Mouse (Mus musculus): ENCODE data around the gene Kcnk15. TPM values are rescaled to one million over a fixed set of nuclear protein-coding genes. Genes with fewer than 3 reads are reported as not detected.

Gene Kcnk15
- not detected for total RNA-seq (2018; cell fraction: chromatin; rRNA removed)
- not detected for total RNA-seq (2018; cell fraction: cytosol; rRNA removed)
- total RNA-seq (2018; cell fraction: nucleus; rRNA removed), result not detected
- not detected in 3 replicates for polyA plus RNA-seq (2018)

GRCm38 (mm10) chr2:163853461-163853901, at the start of gene Kcnk15:
Gene Kcnk15, plus strand, starts transcription at chr2:163853651.
- no peak within 1 kb of the TSS for H3K4me3 ChIP-seq (ENCODE audit: inconsistent target)

GRCm38 (mm10) chr2:163803838-163804237, 49.6 kb upstream of the Kcnk15 start:
- no peaks in the 10 kb centered on the region for H3K36me3 ChIP-seq (ENCODE audit: inconsistent target)
- 86% methylated on average over 5 of the region's 5 CpGs for WGBS (ENCODE audit: missing documents)
- no peak overlapping the region for H3K27ac ChIP-seq
- no peak overlapping the region for H3K4me3 ChIP-seq (ENCODE audit: inconsistent target)
- no peaks in the 10 kb centered on the region for H3K79me2 ChIP-seq (ENCODE audit: inconsistent target)

More at GRCm38 (mm10) chr2:163853461-163853901, at the start of gene Kcnk15:
- WGBS (ENCODE audit: missing documents), result 2% methylated on average over 37 of the region's 38 CpGs
- no peaks in the 10 kb centered on the region for H3K36me3 ChIP-seq (ENCODE audit: inconsistent target)
- H3K79me2 ChIP-seq (ENCODE audit: inconsistent target), result no peaks in the 10 kb centered on the region
- no peak within 1 kb of the TSS for H3K27ac ChIP-seq

- H3K4me3 ChIP-seq (ENCODE audit: inconsistent target), result no peak overlapping the region
- H3K79me2 ChIP-seq (ENCODE audit: inconsistent target), result no peaks in the 10 kb centered on the region
- 83% methylated on average over 4 of the region's 4 CpGs for WGBS (ENCODE audit: missing documents)
- H3K27ac ChIP-seq, result no peak overlapping the region
- H3K36me3 ChIP-seq (ENCODE audit: inconsistent target), result no peaks in the 10 kb centered on the region
Observed at GRCm38 (mm10) chr2:163809166-163809565, 44.3 kb upstream of the Kcnk15 start.

GRCm38 (mm10) chr2:163809704-163810103, 43.7 kb upstream of the Kcnk15 start:
- Histone ChIP-seq H3K4me3 (ENCODE audit: inconsistent target) (no peak overlapping the region), H3K36me3 (ENCODE audit: inconsistent target) (no peaks in the 10 kb centered on the region), H3K79me2 (ENCODE audit: inconsistent target) (no peaks in the 10 kb centered on the region), H3K27ac (no peak overlapping the region)
- 90% methylated on average over 7 of the region's 7 CpGs for WGBS (ENCODE audit: missing documents)

GRCm38 (mm10) chr2:163813077-163813476, 40.4 kb upstream of the Kcnk15 start:
- Histone ChIP-seq H3K36me3 (ENCODE audit: inconsistent target) (no peaks in the 10 kb centered on the region), H3K27ac (no peak overlapping the region)
- 10% methylated on average over 5 of the region's 5 CpGs for WGBS (ENCODE audit: missing documents)

GRCm38 (mm10) chr2:163814739-163815465, 38.5 kb upstream of the Kcnk15 start:
- 85% methylated on average over 9 of the region's 9 CpGs for WGBS (ENCODE audit: missing documents)
- H3K36me3 ChIP-seq (ENCODE audit: inconsistent target), result no peaks in the 10 kb centered on the region
- no peak overlapping the region for H3K27ac ChIP-seq
- no peak overlapping the region for H3K4me3 ChIP-seq (ENCODE audit: inconsistent target)
- H3K79me2 ChIP-seq (ENCODE audit: inconsistent target), result no peaks in the 10 kb centered on the region

More at GRCm38 (mm10) chr2:163813077-163813476, 40.4 kb upstream of the Kcnk15 start:
- Histone ChIP-seq H3K79me2 (ENCODE audit: inconsistent target) (no peaks in the 10 kb centered on the region), H3K4me3 (ENCODE audit: inconsistent target) (no peak overlapping the region)

- Histone ChIP-seq H3K4me3 (ENCODE audit: inconsistent target) (no peak within 1 kb of the TSS), H3K36me3 (ENCODE audit: inconsistent target) (no peaks in the 10 kb centered on the region), H3K27ac (no peak within 1 kb of the TSS), H3K79me2 (ENCODE audit: inconsistent target) (no peaks in the 10 kb centered on the region)
- 5% methylated on average over 4 of the region's 4 CpGs for WGBS (ENCODE audit: missing documents)
Observed at GRCm38 (mm10) chr2:163820607-163821006, 32.8 kb upstream of the Kcnk15 start, which contains the start of gene Ccn5. Gene Ccn5, plus strand, starts transcription at chr2:163820861.

- H3K4me3 ChIP-seq (ENCODE audit: inconsistent target), result no peak overlapping the region
- H3K27ac ChIP-seq, result no peak overlapping the region
- no peaks in the 10 kb centered on the region for H3K79me2 ChIP-seq (ENCODE audit: inconsistent target)
- H3K36me3 ChIP-seq (ENCODE audit: inconsistent target), result no peaks in the 10 kb centered on the region
- 13% methylated on average over 4 of the region's 4 CpGs for WGBS (ENCODE audit: missing documents)
Observed at GRCm38 (mm10) chr2:163823248-163823647, 30.2 kb upstream of the Kcnk15 start.

GRCm38 (mm10) chr2:163823771-163824170, 29.7 kb upstream of the Kcnk15 start:
- 82% methylated on average over 10 of the region's 11 CpGs for WGBS (ENCODE audit: missing documents)
- Histone ChIP-seq H3K79me2 (ENCODE audit: inconsistent target) (no peaks in the 10 kb centered on the region), H3K36me3 (ENCODE audit: inconsistent target) (no peaks in the 10 kb centered on the region), H3K4me3 (ENCODE audit: inconsistent target) (no peak overlapping the region), H3K27ac (no peak overlapping the region)

- Histone ChIP-seq H3K27ac (no peak overlapping the region), H3K79me2 (ENCODE audit: inconsistent target) (no peaks in the 10 kb centered on the region), H3K4me3 (ENCODE audit: inconsistent target) (no peak overlapping the region), H3K36me3 (ENCODE audit: inconsistent target) (no peaks in the 10 kb centered on the region)
- WGBS (ENCODE audit: missing documents), result 80% methylated on average over 1 of the region's 1 CpGs
Observed at GRCm38 (mm10) chr2:163825861-163826260, 27.6 kb upstream of the Kcnk15 start.

GRCm38 (mm10) chr2:163826494-163826893, 27.0 kb upstream of the Kcnk15 start:
- WGBS (ENCODE audit: missing documents), result 20% methylated on average over 5 of the region's 5 CpGs
- H3K36me3 ChIP-seq (ENCODE audit: inconsistent target), result no peaks in the 10 kb centered on the region
- no peak overlapping the region for H3K4me3 ChIP-seq (ENCODE audit: inconsistent target)
- H3K27ac ChIP-seq, result no peak overlapping the region
- no peaks in the 10 kb centered on the region for H3K79me2 ChIP-seq (ENCODE audit: inconsistent target)

- WGBS (ENCODE audit: missing documents), result 78% methylated on average over 1 of the region's 1 CpGs
Observed at GRCm38 (mm10) chr2:163831163-163831562, 22.3 kb upstream of the Kcnk15 start.

GRCm38 (mm10) chr2:163838043-163838442, 15.4 kb upstream of the Kcnk15 start:
- WGBS (ENCODE audit: missing documents), result 24% methylated on average over 9 of the region's 9 CpGs

More at GRCm38 (mm10) chr2:163831163-163831562, 22.3 kb upstream of the Kcnk15 start:
- no peaks in the 10 kb centered on the region for H3K36me3 ChIP-seq (ENCODE audit: inconsistent target)
- no peaks in the 10 kb centered on the region for H3K79me2 ChIP-seq (ENCODE audit: inconsistent target)
- H3K27ac ChIP-seq, result no peak overlapping the region
- no peak overlapping the region for H3K4me3 ChIP-seq (ENCODE audit: inconsistent target)

GRCm38 (mm10) chr2:163839519-163839918, 13.9 kb upstream of the Kcnk15 start:
- Histone ChIP-seq H3K4me3 (ENCODE audit: inconsistent target) (no peak overlapping the region), H3K27ac (no peak overlapping the region), H3K79me2 (ENCODE audit: inconsistent target) (no peaks in the 10 kb centered on the region), H3K36me3 (ENCODE audit: inconsistent target) (no peaks in the 10 kb centered on the region)
- 80% methylated on average over 6 of the region's 6 CpGs for WGBS (ENCODE audit: missing documents)

More at GRCm38 (mm10) chr2:163838043-163838442, 15.4 kb upstream of the Kcnk15 start:
- Histone ChIP-seq H3K36me3 (ENCODE audit: inconsistent target) (no peaks in the 10 kb centered on the region), H3K27ac (no peak overlapping the region), H3K79me2 (ENCODE audit: inconsistent target) (no peaks in the 10 kb centered on the region), H3K4me3 (ENCODE audit: inconsistent target) (no peak overlapping the region)

GRCm38 (mm10) chr2:163842043-163842442, 11.4 kb upstream of the Kcnk15 start:
- no peaks in the 10 kb centered on the region for H3K79me2 ChIP-seq (ENCODE audit: inconsistent target)
- H3K4me3 ChIP-seq (ENCODE audit: inconsistent target), result no peak overlapping the region
- 83% methylated on average over 4 of the region's 4 CpGs for WGBS (ENCODE audit: missing documents)
- H3K27ac ChIP-seq, result no peak overlapping the region
- H3K36me3 ChIP-seq (ENCODE audit: inconsistent target), result no peaks in the 10 kb centered on the region

Data from macrophage (primary cell).